Mouse (Mus musculus): Measurements from ENCODE around the gene Polr3e.
"Not testable (repeated sequence)": the region's sequence is repeated elsewhere in the genome, so short reads cannot be mapped to it uniquely, and the experiment has no call there.

Gene Polr3e

DNA sequence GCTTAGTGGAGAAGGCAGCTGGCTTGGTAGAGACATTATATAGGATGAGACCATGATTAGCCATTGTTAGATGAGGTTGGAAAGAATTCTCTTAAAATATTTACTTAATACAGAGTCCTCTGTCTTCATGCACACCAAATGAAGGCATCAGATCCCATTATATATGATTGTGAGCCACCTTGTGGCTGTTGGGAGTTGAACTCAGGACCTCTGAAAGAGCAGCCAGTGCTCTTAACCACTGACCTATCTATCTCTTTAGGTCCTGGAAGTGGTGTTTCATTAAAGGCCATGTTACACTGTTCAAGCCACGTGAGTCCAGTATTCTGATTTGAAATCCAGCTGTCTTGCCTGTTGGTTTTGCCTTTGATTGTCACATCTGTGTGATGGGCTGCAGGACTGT lies 4.2 kb upstream of the Polr3e start:
- DNase-seq, result no peak

DNA sequence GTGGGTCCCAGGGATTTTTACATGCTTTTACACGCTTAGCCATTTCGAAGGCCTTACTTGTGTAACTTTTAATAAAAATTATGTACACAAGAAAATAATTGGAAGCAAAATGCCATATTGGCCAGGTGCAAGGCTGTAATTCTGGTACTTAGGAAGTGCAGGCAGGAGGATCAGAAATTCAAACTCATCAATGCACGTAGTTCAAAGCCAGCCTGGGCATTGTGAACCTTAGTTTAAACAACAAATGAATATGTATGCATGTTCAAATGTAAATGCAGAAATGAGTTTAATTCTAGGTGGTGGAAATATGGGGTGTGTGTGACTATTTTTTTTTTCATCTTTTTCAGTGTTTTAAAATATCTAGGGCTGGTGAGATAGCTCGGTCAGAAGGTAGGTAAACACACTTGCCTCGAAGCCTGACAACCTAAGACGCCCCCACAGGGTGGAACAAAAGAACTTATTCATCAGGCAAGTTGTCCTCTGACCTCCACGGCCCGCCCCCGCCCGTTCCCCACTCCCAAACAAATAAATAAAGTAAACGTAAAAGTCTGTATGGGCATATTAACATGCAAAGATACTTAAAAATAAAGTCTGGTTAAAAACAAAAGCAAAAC lies 1.2 kb upstream of the Polr3e start:
- DNase-seq, result no peak

DNA sequence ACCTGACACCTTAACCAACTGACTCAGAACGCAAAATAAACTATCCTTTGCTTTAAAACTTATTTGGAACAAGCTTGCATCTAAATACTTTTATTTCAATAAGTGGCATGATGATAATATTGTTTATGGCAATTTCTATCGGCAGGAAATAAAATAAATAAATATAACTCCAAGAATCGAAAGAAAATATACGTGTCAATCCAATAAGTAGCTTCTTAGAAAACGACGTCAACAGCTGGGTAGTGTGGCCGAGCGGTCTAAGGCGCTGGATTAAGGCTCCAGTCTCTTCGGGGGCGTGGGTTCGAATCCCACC lies 309 bp upstream of the Polr3e start:
- no peak for DNase-seq

DNA sequence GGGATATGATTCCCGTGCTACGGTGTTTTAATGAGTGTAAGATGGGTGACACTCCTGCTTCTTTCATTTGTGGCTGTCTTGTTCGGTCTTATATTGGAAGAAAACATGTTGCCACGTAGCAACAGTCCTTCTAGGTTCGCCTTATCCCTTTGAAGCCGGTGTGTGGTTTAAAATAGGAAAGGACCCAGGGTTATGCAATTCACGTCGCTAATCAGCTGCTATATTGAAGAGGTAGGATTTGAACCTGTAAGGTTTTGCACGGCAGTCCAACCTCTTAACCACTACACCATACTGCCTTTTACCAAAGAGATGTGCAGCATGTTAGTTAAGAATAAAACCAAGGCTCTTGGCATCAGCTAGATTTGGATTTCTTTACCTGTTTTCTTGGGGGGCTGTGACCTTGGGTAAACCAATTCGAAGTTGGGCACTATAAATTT lies 1.0 kb downstream of the Polr3e start:
- peak; percentile 71 to 78 for DNase-seq

DNA sequence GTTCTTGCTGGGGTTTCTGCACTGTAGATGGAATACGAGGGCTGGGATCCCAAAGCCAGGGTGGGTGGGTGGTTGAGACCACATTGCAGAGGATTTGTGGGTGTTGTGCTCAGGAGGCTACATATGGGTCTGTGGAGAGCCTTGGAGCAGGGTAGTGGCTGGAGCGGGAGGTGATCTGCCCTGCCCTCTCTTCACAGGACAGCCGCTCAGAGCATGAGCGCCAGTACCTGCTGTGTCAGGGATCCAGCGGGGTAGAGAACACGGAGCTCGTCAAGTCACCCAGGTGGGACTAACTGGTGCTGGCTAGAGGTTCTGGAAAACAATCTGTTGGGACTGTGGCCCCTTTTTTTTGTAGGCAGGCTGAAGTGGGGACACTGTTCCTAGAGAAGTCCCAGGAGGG lies 15.6 kb downstream of the Polr3e start:
- no peak for DNase-seq

DNA sequence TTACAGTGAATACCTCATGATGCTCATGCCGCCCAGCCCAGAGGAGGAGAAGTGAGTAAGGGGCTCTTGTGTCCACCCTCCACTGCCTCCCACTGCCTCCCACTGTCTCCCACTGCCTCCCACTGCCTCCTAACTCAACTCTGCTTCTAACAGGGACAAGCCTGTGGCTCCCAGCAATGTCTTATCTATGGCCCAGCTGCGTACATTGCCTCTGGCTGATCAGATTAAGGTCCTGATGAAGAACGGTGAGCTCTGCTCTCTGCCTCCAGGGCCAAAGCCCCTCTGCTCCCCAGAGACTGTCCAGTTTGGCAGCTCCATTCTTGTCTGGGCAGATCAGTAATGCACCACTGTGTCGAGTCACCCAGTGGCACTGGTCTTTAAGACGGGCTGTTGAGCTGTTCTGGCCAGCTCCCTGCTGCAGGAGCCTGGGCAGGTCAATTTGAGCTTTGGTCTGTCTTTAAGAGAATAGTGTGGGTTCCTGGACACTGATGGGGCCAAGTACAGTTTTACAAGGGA lies 16.2 kb downstream of the Polr3e start:
- DNase-seq, result no peak

DNA sequence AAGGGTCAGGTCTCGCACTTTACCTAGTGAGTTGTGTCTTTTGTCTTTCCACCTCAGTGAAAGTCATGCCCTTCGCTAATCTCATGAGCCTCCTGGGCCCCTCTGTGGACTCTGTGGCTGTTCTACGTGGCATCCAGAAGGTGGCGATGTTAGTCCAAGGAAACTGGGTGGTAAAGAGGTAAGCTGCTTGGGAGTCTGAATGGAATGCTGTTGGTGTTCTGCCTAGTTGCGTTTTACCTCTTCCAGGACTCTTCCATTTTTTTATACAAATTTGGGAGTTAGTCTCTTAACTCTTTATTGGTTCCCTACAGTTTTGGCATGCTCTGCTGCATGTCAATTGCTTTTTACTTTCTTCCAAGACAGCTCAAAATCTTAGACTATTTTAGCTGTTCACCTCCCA lies 17.2 kb downstream of the Polr3e start:
- peak; percentile 59 to 64 for DNase-seq

DNA sequence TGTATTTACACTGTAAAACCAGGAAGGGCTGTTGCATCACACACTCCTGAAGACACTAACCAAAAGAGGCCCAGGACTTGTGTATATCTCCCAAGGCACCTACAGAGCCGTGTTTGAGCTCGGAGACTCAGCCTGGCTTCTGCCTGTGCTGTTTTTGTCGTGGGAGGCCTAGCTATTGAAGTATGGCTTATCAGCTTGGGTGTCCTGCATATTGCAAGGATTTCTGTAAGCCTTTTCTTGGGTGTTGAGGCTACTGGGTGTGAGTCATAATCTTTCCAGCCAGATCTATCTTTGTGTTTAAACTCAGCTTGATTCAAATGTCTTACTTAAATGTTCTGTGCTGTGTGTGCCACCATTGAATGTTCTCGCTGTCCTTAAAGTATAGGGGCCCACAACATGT lies 19.0 kb downstream of the Polr3e start:
- DNase-seq, result no peak

DNA sequence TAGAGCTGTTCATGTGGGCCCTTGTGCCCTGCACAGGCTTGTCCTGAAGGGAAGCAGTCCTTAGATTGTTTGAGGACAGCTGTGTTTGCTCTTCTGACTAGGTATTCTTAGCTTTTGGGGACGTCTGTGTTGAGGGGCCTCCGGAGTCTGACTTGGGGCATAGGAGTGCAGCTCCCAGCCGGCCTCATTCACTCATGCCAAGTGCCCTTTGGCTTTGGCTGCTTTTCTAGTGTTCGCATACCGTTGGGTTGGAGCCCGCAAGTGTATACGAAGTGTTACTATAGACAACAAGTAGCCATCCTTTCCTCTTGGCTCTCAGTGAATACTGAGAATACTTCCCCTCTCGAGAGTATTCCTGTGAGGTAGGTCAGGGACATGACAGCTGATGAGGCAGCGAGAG lies 20.7 kb downstream of the Polr3e start:
- DNase-seq, result no peak

DNA sequence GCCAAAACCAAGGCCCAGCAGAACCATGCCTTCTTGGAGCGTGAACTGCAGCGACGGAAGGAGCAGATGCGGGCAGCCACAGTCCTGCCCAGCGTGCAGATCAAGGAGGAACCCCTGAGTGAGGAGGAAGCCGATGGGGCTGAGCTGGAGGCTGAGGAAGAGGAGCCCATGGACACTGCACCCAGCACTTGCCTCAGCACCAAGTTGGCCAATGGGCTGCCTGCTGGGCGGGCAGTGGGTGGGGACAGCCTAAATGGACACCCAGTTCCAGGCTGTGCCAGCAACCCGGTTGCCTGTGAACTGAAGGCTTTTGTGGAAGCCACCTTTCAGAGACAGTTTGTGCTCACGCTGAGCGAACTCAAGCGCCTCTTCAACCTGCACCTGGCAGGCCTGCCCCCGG lies 22.8 kb downstream of the Polr3e start:
- DNase-seq, result peak; percentile 88

DNA sequence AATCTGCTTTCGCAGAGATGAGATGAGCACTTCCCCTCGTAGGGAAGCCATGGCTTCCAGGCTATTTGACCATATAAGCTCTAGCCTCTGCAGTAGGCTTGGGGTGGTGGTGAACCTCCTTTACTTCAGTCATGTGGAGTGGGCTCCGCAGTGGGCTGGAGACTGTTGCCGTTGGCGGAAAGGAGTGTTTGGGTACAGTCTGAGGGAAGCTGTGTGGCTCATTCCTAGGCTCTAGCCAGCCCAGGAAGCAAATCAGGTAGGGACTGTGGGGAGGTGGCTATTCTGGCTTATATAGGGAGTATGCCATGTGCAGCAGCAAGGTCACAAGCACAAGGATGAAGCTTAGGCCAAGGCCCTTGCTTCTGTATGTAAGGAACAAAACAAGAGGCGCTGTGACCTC lies 23.7 kb downstream of the Polr3e start:
- no peak for DNase-seq

DNA sequence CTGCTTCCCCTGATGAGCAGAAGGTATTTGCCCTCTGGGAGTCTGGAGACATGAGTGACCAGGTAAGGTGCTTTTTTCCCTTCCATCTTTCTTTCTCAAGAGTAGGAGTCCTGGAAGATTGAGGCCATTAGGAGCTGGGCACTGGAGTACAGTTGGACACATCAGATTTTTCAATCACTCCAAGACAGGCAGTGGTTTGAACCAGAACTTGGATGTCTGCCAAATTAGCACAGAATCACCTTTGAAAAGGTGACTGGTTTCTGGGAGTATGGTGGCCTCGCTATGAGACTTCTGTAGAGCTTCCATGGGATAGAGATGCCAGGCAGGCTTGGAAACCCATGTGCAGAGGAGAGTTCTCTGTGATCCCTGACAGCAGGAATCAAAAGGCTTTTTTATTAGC lies 25.0 kb downstream of the Polr3e start:
- DNase-seq, result no peak

DNA sequence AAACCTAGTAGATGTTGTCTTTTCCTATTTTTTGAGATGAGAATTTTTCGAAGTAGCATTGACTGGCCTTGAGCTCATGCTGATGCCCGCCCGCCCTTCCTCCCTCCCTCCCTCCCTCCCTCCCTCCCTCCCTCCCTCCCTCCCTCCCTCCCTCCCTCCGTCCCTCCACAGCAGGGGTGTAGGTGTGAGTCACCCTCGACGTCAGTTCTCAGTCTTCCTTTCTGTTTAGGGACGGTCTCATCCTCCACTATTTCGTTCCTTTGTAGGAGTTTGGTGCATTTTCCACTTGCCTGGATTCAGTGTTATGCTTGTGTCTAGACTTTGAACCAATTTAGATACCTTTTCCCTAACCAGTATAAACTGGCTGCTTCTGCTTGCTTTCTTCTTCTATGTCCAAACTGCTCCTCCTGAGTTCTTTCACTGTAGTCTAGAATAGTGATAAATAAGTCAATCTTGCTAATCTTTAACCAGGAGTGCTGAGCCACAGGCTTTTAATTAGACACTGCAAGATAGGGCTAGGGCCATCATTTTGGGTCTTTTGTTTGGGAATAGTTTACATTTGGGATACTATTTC lies 26.5 kb downstream of the Polr3e start:
- peak in 1 of 2 experiments; percentile 77 for DNase-seq

DNA sequence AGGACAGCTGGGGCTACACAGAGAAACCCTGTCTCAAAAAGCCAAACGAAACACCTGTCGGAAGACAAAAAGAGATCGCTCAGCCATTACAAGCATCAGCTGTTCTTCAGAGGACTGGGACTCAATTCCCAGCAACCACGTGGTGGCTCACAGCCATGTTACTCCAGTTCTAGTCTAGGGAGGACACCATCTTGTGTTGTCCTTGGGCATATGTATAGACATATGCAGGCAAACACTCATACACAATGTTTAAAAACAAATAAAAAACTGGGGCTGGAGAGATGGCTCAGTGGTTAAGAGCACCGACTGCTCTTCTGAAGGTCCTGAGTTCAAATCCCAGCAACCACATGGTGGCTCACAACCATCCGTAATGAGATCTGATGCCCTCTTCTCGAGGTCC lies 36.0 kb downstream of the Polr3e start:
- DNase-seq, result not testable (repeated sequence)

DNA sequence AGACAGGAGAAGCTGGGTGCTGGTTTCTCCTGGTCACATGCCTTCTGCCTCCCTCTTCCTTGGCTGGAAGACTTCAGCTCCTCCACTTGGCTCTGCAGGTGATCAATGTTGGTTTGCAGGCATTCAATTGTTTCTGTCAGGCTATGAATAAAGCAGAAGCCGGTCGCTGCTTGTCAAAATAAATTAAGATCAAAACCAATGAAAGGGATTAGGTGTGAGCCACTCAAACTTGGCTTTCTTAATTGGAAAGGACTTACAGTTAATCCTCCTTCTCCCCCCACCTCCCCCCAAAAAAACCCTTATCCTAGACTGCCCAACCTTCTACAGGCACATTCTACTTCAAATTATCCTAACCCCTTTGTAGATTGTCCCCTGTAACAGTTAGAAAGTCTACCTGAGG lies 42.6 kb downstream of the Polr3e start:
- no peak for DNase-seq

DNA sequence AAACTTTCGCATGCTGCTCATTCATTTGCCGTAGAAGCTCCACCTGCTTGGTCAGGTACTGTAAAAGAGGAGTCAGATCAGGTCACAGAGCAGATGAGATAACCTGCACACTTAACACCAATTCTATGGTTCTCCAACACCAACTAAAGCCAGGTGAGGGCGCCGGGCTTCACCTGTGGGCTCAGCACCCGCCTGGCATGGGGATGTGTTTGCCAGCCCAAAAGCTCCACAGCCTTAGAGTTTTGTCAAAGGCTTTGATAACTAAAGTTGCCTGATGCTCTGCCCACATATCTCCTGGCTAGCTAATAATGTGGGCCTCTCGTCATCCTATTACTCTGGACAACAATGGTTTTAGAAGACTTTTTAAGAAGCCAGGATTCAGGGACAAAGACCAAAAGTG lies 43.1 kb downstream of the Polr3e start:
- no peak for DNase-seq

DNA sequence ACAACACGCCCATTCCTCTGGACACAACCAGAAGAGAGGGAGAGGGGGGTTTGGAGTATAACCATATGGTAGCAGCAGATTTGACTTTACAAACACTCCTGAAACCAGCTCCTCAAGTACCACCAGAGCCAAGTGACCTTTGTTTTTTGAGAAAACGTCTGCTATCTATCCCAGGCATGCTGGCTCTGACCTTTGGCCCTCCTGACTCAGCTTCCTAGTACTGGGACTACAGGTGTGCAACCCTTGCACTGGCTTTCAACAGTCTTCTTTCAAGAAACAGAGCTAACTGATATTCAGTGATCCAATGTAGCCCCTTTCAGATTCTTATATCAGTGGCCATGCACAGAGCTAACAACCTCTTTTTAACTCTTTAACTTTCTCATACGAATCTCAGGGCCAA lies 44.3 kb downstream of the Polr3e start:
- peak; percentile 85 to 86 for DNase-seq

DNA sequence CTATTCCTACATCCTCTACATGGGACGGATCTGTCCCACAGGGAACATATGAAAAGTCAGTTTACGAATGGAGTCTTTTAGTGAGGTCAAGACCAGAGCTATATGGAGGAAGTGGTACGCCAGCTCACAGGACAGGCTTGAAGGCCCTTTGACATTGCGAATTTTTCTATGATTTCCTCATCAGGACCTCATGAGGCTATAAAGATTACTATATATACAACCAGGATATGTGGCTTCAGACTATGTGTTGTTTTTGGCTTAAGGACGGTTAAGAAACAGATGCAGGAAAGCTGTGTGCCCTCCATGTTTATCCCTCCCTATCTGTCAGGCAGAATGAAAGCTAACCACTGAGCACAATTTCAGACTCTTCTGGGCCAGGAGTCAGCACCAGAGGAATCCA lies 45.6 kb downstream of the Polr3e start:
- no peak for DNase-seq

DNA sequence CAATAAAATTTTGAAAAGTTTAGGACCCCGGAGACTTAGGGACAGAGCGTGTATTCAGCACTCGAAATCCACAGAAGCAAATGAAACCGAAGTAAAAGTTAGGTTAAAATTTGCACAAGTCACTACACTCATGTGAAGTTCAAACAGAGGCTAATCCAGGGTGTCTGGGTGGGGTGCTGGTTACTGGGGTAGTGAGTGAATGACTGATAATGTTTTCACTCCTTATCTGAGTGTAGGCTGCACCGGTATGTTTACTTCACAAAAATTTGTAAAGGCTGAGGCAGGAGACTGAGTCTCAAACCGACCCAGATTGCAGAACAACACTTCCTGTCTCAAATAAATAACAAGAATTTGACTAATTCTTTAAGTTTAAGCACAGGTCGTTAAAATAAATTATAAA lies 51.7 kb downstream of the Polr3e start:
- DNase-seq, result no peak

DNA sequence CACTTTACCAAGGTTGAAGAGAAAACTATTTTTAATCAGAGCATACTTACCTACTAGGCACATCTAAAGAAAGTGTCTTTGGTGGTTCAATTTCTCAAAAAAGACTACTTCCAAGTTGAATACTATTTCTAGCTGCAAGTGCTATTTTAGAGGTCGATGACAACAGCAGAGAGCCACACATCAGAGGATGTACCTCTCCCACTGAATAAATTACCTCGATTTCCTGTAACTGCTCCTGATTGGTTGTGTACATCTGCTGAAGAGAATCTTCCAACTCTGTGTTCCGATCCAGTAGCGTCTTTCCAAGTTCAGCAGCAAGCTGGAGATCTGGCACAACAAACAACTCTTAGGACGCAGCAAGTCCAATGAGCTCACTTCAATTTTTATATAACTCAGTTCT lies 52.6 kb downstream of the Polr3e start:
- DNase-seq, result no peak

DNA sequence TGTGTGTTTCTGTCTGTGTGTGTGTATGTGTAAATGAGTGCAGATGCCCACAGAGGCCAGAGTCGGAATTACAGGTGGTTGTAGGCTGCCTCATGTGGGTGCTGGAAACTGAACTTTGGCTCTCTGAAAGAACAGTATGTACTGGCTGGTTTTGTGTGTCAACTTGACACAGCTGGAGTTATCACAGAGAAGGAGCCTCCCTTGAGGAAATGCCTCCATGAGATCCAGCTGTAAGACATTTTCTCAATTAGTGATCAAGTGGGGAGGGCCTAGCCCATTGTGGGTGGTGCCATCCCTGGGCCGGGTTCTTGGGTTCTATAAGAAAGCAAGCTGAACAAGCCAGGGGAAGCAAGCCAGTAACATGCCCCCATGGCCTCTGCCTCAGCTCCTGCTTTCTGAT lies 54.9 kb downstream of the Polr3e start:
- peak in 1 of 2 experiments; percentile 22 for DNase-seq

DNA sequence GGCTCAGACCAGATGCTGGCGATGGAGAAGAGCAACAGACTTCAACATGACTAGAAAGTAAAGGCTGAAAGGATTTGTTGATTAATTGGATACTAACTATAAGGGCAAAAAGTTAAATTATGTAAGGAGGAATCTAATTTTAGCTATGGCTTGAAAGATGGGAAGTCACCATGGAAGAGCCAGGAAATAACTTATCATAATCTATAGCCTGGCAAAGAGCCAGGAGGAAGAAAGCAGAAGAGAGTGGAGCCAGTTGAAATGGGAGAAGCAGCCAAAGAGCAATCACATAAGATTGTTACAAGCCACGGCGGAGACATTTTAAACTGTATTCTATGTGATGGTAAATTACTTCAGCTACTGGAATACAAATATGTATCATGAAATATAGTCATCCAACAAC lies 56.5 kb downstream of the Polr3e start:
- no peak for DNase-seq

DNA sequence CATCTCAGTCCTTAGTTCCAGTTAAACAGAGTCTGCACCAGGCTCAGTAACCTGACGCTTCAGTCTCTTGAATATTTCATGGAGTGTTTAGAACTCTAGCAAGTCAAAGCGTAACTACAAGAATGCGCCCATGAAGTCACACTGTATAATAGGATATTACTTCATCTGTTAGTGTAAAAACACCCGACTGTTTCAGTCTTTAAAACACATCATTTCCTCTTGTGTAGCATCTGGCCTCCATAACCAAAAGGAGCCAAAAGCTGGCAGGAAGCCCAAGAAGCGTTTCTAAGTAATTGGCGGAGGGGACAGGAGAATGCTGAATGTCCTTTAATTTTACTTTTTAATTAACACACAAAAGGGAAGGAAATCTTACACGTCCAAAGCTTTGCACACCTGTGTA lies 59.5 kb downstream of the Polr3e start:
- peak in 1 of 2 experiments; percentile 37 for DNase-seq

DNA sequence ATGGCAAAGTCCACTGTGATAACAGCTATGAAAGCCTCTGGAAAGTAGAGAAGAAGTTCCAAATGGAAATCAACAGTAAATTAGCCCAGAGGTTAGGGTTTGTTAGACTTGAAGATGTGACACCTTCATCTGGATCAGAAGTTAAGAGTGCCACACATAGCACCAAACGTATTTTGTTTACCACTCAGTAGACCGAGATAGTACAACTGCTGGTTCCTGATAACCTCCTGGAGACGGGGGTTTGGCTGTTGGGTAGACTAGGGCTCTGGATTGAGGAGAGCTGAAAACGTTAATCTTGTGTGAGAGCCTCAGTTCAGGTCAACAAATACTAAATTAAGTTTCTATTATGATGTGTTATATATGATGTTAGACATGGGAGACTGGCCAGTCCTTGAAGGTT lies 62.5 kb downstream of the Polr3e start:
- DNase-seq, result no peak
